In genomic region chr14:48169970-48170369, GRCm38 (mm10) we compare ENCODE assay signal across 10 mouse cellular contexts. TPM values are rescaled to one million over a fixed set of nuclear protein-coding genes. Genes with fewer than 3 reads are reported as not detected.
DNase-seq lines count a peak whose midpoint lies in the region; ATAC-seq and TF ChIP-seq lines count a peak whose summit lies in the region.
"Had no signal": no experiment of that assay in that cellular context is flagged by ENCODE, and none has a peak within 500 bp of the region (broad histone marks: within the 10 kb centered on the region; RNA-seq: fewer than 3 reads in every experiment).

No protein-coding gene starts in this region.

- no peaks in the 10 kb centered on the region for H3K27me3 ChIP-seq in forebrain, embryonic 14.5 days (replicated peaks; ENCODE audit: control insufficient read depth, insufficient read depth, low read length)
- H3K27me3 ChIP-seq in forebrain, embryonic 16.5 days (replicated peaks; ENCODE audit: control insufficient read depth, insufficient read depth, low read length): no peaks in the 10 kb centered on the region
- no peaks in the 10 kb centered on the region for H3K27me3 ChIP-seq in midbrain, embryonic 10.5 days (ENCODE audit: low read depth, poor library complexity, severe bottlenecking)
- H3K27me3 ChIP-seq in midbrain, embryonic 16.5 days (ENCODE audit: control insufficient read depth, insufficient read depth, low read depth, low read length): no peaks in the 10 kb centered on the region
- H3K27me3 ChIP-seq in cerebellum, adult 2 months (ENCODE audit: control insufficient read depth, insufficient read depth, low read length): no peaks in the 10 kb centered on the region
- H3K27me3 ChIP-seq in midbrain, embryonic 13.5 days: no peaks in the 10 kb centered on the region

- H3K36me3 ChIP-seq in forebrain, embryonic 14.5 days (ENCODE audit: control insufficient read depth, insufficient read depth, low read length): no peaks in the 10 kb centered on the region
- H3K36me3 ChIP-seq in forebrain, embryonic 16.5 days (ENCODE audit: control insufficient read depth, insufficient read depth): no peaks in the 10 kb centered on the region
- H3K36me3 ChIP-seq in midbrain, embryonic 10.5 days: peaks cover 11% of the 10 kb centered on the region; the same call in 1 of the 2 replicates
- H3K36me3 ChIP-seq in midbrain, embryonic 16.5 days (ENCODE audit: control insufficient read depth, insufficient read depth, low read length): no peaks in the 10 kb centered on the region
- no peaks in the 10 kb centered on the region for H3K36me3 ChIP-seq in midbrain, embryonic 13.5 days
- H3K36me3 ChIP-seq: G1E; heart, embryonic 13.5 days had no signal

- WGBS in forebrain, embryonic 14.5 days: 47% methylated on average over 7 of the region's 7 CpGs
- 49% methylated on average over 7 of the region's 7 CpGs for WGBS in forebrain, embryonic 16.5 days
- WGBS in midbrain, embryonic 10.5 days: 50% methylated on average over 7 of the region's 7 CpGs
- WGBS in midbrain, embryonic 16.5 days: 43% methylated on average over 7 of the region's 7 CpGs
- WGBS in cerebellum, adult 2 months: 53% methylated on average over 7 of the region's 7 CpGs
- 46% methylated on average over 7 of the region's 7 CpGs for WGBS in midbrain, embryonic 13.5 days

- TF ChIP-seq CTCF in cerebellum, adult 2 months (IDR thresholded peaks at IDR 0.05; ENCODE audit: borderline replicate concordance, insufficient read depth, low read depth, low read length): peak; percentile 64

- H3K4me3 ChIP-seq in forebrain, embryonic 14.5 days (ENCODE audit: low read depth, low read length): no peak overlapping the region
- no peak overlapping the region for H3K4me3 ChIP-seq in forebrain, embryonic 16.5 days (replicated peaks; ENCODE audit: low read length)
- H3K4me3 ChIP-seq in midbrain, embryonic 10.5 days: no peak overlapping the region
- no peak overlapping the region for H3K4me3 ChIP-seq in midbrain, embryonic 16.5 days (ENCODE audit: low read depth, low read length)
- no peak overlapping the region for H3K4me3 ChIP-seq in cerebellum, adult 2 months (replicated peaks; ENCODE audit: insufficient read depth, low read depth, low read length)
- H3K4me3 ChIP-seq in midbrain, embryonic 13.5 days (replicated peaks): no peak overlapping the region
- H3K4me3 ChIP-seq: heart, embryonic 13.5 days had no signal

- H3K4me2 ChIP-seq in forebrain, embryonic 14.5 days (ENCODE audit: low read length): no peak overlapping the region
- no peak overlapping the region for H3K4me2 ChIP-seq in forebrain, embryonic 16.5 days (ENCODE audit: low read length)
- no peak overlapping the region for H3K4me2 ChIP-seq in midbrain, embryonic 16.5 days (ENCODE audit: low read length)
- H3K4me2 ChIP-seq in midbrain, embryonic 13.5 days (replicated peaks): no peak overlapping the region
- H3K4me2 ChIP-seq: heart, embryonic 13.5 days had no signal

- no peak overlapping the region for H3K9ac ChIP-seq in forebrain, embryonic 14.5 days (ENCODE audit: low read length)
- H3K9ac ChIP-seq in forebrain, embryonic 16.5 days (replicated peaks; ENCODE audit: low read depth, low read length): no peak overlapping the region
- no peak overlapping the region for H3K9ac ChIP-seq in midbrain, embryonic 16.5 days (ENCODE audit: low read depth, low read length)
- H3K9ac ChIP-seq in midbrain, embryonic 13.5 days (replicated peaks): no peak overlapping the region
- H3K9ac ChIP-seq: heart, embryonic 13.5 days had no signal

- peaks cover 7% of the 10 kb centered on the region for H3K4me1 ChIP-seq in forebrain, embryonic 14.5 days (ENCODE audit: control insufficient read depth, insufficient read depth, low read length)
- peaks cover 10% of the 10 kb centered on the region for H3K4me1 ChIP-seq in forebrain, embryonic 16.5 days (replicated peaks; ENCODE audit: control insufficient read depth, insufficient read depth, low read length)
- H3K4me1 ChIP-seq in midbrain, embryonic 10.5 days: peaks cover 46% of the 10 kb centered on the region
- H3K4me1 ChIP-seq in midbrain, embryonic 16.5 days (ENCODE audit: control insufficient read depth, insufficient read depth, low read length): peaks cover 8% of the 10 kb centered on the region
- peaks cover 20% of the 10 kb centered on the region for H3K4me1 ChIP-seq in cerebellum, adult 2 months (ENCODE audit: control insufficient read depth, insufficient read depth, low read length)
- peaks cover 20% of the 10 kb centered on the region for H3K4me1 ChIP-seq in midbrain, embryonic 13.5 days (replicated peaks)

- no peak overlapping the region for H3K27ac ChIP-seq in forebrain, embryonic 14.5 days (ENCODE audit: low read depth, low read length)
- H3K27ac ChIP-seq in forebrain, embryonic 16.5 days (ENCODE audit: low read length): no peak overlapping the region
- H3K27ac ChIP-seq in midbrain, embryonic 10.5 days (replicated peaks): no peak overlapping the region
- H3K27ac ChIP-seq in midbrain, embryonic 16.5 days (ENCODE audit: low read length): no peak overlapping the region
- no peak overlapping the region for H3K27ac ChIP-seq in cerebellum, adult 2 months (ENCODE audit: insufficient read depth, low read length)
- no peak overlapping the region for H3K27ac ChIP-seq in midbrain, embryonic 13.5 days
- H3K27ac ChIP-seq: heart, embryonic 13.5 days had no signal

- DNase-seq in forebrain, embryonic 14.5 days (ENCODE audit: low spot score): peak; percentile 58
- DNase-seq in midbrain, embryonic 10.5 days (ENCODE audit: low spot score): peak; percentile 78
- peak; percentile 50 to 51 for DNase-seq in cerebellum, adult 2 months
- peak; percentile 73 for DNase-seq in heart, postnatal 4 days
- DNase-seq in layer of hippocampus, adult 9-11 months: no peak

- TF ChIP-seq POLR2A in cerebellum, adult 2 months (IDR thresholded peaks at IDR 0.05; ENCODE audit: borderline replicate concordance, insufficient read depth, low read length): no peak

- no peaks in the 10 kb centered on the region for H3K9me3 ChIP-seq in forebrain, embryonic 14.5 days (replicated peaks; ENCODE audit: control insufficient read depth, low read length)
- no peaks in the 10 kb centered on the region for H3K9me3 ChIP-seq in forebrain, embryonic 16.5 days (ENCODE audit: control insufficient read depth, low read length)
- H3K9me3 ChIP-seq in midbrain, embryonic 10.5 days (replicated peaks): no peaks in the 10 kb centered on the region
- H3K9me3 ChIP-seq in midbrain, embryonic 16.5 days (replicated peaks; ENCODE audit: control insufficient read depth, low read length, poor library complexity, severe bottlenecking): no peaks in the 10 kb centered on the region
- H3K9me3 ChIP-seq in midbrain, embryonic 13.5 days: no peaks in the 10 kb centered on the region
- H3K9me3 ChIP-seq: G1E; heart, embryonic 13.5 days had no signal

- 0 out of 2 replicates have a peak, but pooled peaks have one; percentile 38 for ATAC-seq in forebrain, embryonic 14.5 days
- ATAC-seq in forebrain, embryonic 16.5 days: no peak
- ATAC-seq in midbrain, embryonic 16.5 days: no peak
- ATAC-seq in midbrain, embryonic 13.5 days: 0 out of 2 replicates have a peak, but pooled peaks have one; percentile 43

RNA-seq across cellular contexts. Expression of gene Peli2, which starts 49.3 kb away (rescaled TPM):
- polyA plus RNA-seq in forebrain, embryonic 14.5 days (2014; fragmentation: Nextera tagmentation; extraction: Ambion mirVana): 5.1 and 7.5 TPM in 2 replicates
- polyA plus RNA-seq in forebrain, embryonic 16.5 days (2015; fragmentation: Nextera tagmentation; extraction: Ambion mirVana): 9.5 and 10.5 TPM in 2 replicates
- polyA plus RNA-seq in midbrain, embryonic 10.5 days (2016; fragmentation: Nextera tagmentation; extraction: Ambion mirVana): 11.9 and 12.6 TPM in 2 replicates
- 4.6 and 5.0 TPM in 2 replicates for polyA plus RNA-seq in midbrain, embryonic 16.5 days (2015; fragmentation: Nextera tagmentation; extraction: Ambion mirVana)
- polyA plus RNA-seq in cerebellum, adult 2 months (2012; rRNA removed): 28.5 and 31.9 TPM in 2 replicates
- total RNA-seq in heart, postnatal 4 days (2021): 10 to 100 TPM; 12.1 to 12.8 TPM
- 7.1 and 8.3 TPM in 2 replicates for polyA plus RNA-seq in midbrain, embryonic 13.5 days (2015; fragmentation: Nextera tagmentation; extraction: Ambion mirVana)
- polyA plus RNA-seq: G1E had no signal

Comparison
In these comparisons a context has a peak if more than half of its experiments do, and no peak if none do; other contexts are left out.
1. ATAC-seq: peak in forebrain, embryonic 14.5 days (single experiment) and midbrain, embryonic 13.5 days (single experiment); none in forebrain, embryonic 16.5 days (single experiment) and midbrain, embryonic 16.5 days (single experiment).